Mouse (Mus musculus) midbrain, embryonic 11.5 days (tissue): ENCODE data around the gene Pdcd1lg2. TPM values are rescaled to one million over a fixed set of nuclear protein-coding genes. Genes with fewer than 3 reads are reported as not detected.

Experiments used
- ATAC-seq: fragments of 200-750 bp; cut with Nextera tagmentation; 2 replicates; pipeline ENCODE4 v1.8.0; 2017; ENCODE audit warnings: moderate TSS enrichment, moderate library complexity; ENCODE audit not compliant: low FRiP score
- DNase-seq: peaks from one replicate; pipeline ENCODE4 v3.0.0; 2015; ENCODE audit warnings: low spot score; ENCODE audit errors: missing footprints
- H3K27ac ChIP-seq: fragments of 300-500 bp; sonication (generic); 2 replicates; pipeline ENCODE4 v1.5.1; 2014; ENCODE audit warnings: low read depth, low read length
- H3K27me3 ChIP-seq: fragments of 300-500 bp; sonication (generic); 2 replicates; pipeline ENCODE4 v1.6.1; 2014; ENCODE audit warnings: mild to moderate bottlenecking, low read length, moderate library complexity, mixed read lengths; ENCODE audit not compliant: control insufficient read depth, insufficient read depth
- H3K36me3 ChIP-seq: fragments of 300-500 bp; sonication (generic); 2 replicates; pipeline ENCODE4 v1.6.1; 2014; ENCODE audit warnings: mild to moderate bottlenecking, low read length, moderate library complexity, mixed read lengths; ENCODE audit not compliant: control insufficient read depth, insufficient read depth
- H3K4me1 ChIP-seq: fragments of 300-500 bp; sonication (generic); 2 replicates; pipeline ENCODE4 v1.6.1; 2014; ENCODE audit warnings: low read length; ENCODE audit not compliant: control insufficient read depth, insufficient read depth
- H3K4me2 ChIP-seq: fragments of 300-500 bp; sonication (generic); 2 replicates; pipeline ENCODE4 v1.6.1; 2014; ENCODE audit warnings: mild to moderate bottlenecking, moderate library complexity
- H3K4me3 ChIP-seq: fragments of 300-500 bp; sonication (generic); 2 replicates; pipeline ENCODE4 v1.5.1; 2014; ENCODE audit warnings: low read depth, low read length
- H3K9ac ChIP-seq: fragments of 300-500 bp; sonication (generic); 2 replicates; pipeline ENCODE4 v1.6.1; 2014; ENCODE audit warnings: low read length
- H3K9me3 ChIP-seq: fragments of 300-500 bp; sonication (generic); 2 replicates; pipeline ENCODE4 v1.6.1; 2016; ENCODE audit warnings: low read length; ENCODE audit not compliant: control insufficient read depth
- WGBS: fragments of 180-500 bp; shearing (Covaris S2); extraction: QIAGEN DNeasy Blood & Tissue Kit; methylation state at CpG from one replicate; pipeline ENCODE4 v1.1.7; 2014; 5-methylcytosine and 5-hydroxymethylcytosine counted together
- polyA plus RNA-seq: library from polyadenylated mRNA; unstranded; fragments of >200 nt; fragmentation: Nextera tagmentation; extraction: Ambion mirVana; gene quantifications from 2 replicates; pipeline ENCODE4 v1.2.1, GENCODE M21; 2014

The Pdcd1lg2 gene
- polyA plus RNA-seq, 1 experiment from 2014 or later: not detected

- ATAC-seq: no peak
- no peak overlapping the region for H3K4me3 ChIP-seq
- WGBS: 74% methylated on average over 3 of the region's 3 CpGs
These were observed 8.8 kb downstream of the Pdcd1lg2 start for GRCm38 (mm10) chr19:29419506-29419905.

GRCm38 (mm10) chr19:29419946-29420345, 9.2 kb downstream of the Pdcd1lg2 start:
- no peak overlapping the region for H3K9ac ChIP-seq
- ATAC-seq: no peak
- H3K9me3 ChIP-seq: no peaks in the 10 kb centered on the region
- H3K36me3 ChIP-seq: no peaks in the 10 kb centered on the region
- H3K4me3 ChIP-seq: no peak overlapping the region
- H3K4me1 ChIP-seq: no peaks in the 10 kb centered on the region
- H3K27ac ChIP-seq: no peak overlapping the region
- H3K4me2 ChIP-seq: no peak overlapping the region
- DNase-seq: no peak
- no peaks in the 10 kb centered on the region for H3K27me3 ChIP-seq

More at GRCm38 (mm10) chr19:29419506-29419905, 8.8 kb downstream of the Pdcd1lg2 start:
- Histone ChIP-seq H3K9me3 (no peaks in the 10 kb centered on the region), H3K27ac (no peak overlapping the region), H3K4me1 (no peaks in the 10 kb centered on the region), H3K27me3 (no peaks in the 10 kb centered on the region), H3K9ac (no peak overlapping the region), H3K4me2 (no peak overlapping the region), H3K36me3 (no peaks in the 10 kb centered on the region)
- no peak for DNase-seq

GRCm38 (mm10) chr19:29420397-29420796, 9.7 kb downstream of the Pdcd1lg2 start:
- 73% methylated on average over 8 of the region's 8 CpGs for WGBS
- ATAC-seq: no peak
- DNase-seq: no peak
- H3K9me3 ChIP-seq: no peaks in the 10 kb centered on the region
- H3K9ac ChIP-seq: no peak overlapping the region
- H3K4me3 ChIP-seq: no peak overlapping the region
- H3K4me1 ChIP-seq: no peaks in the 10 kb centered on the region
- H3K27ac ChIP-seq: no peak overlapping the region
- H3K4me2 ChIP-seq: no peak overlapping the region
- H3K27me3 ChIP-seq: no peaks in the 10 kb centered on the region
- H3K36me3 ChIP-seq: no peaks in the 10 kb centered on the region

GRCm38 (mm10) chr19:29422013-29422645, 11.4 kb downstream of the Pdcd1lg2 start:
- WGBS: 86% methylated on average over 16 of the region's 16 CpGs
- Histone ChIP-seq H3K27me3 (no peaks in the 10 kb centered on the region), H3K4me3 (no peak overlapping the region), H3K4me2 (no peak overlapping the region), H3K36me3 (no peaks in the 10 kb centered on the region), H3K9me3 (no peaks in the 10 kb centered on the region), H3K4me1 (no peaks in the 10 kb centered on the region), H3K9ac (no peak overlapping the region), H3K27ac (no peak overlapping the region)
- ATAC-seq (no peak), DNase-seq (no peak)

- H3K4me3 ChIP-seq: no peak overlapping the region
- H3K36me3 ChIP-seq: no peaks in the 10 kb centered on the region
- no peak overlapping the region for H3K27ac ChIP-seq
- no peaks in the 10 kb centered on the region for H3K9me3 ChIP-seq
- no peaks in the 10 kb centered on the region for H3K4me1 ChIP-seq
- DNase-seq (no peak), ATAC-seq (no peak)
- 81% methylated on average over 7 of the region's 7 CpGs for WGBS
- H3K27me3 ChIP-seq: no peaks in the 10 kb centered on the region
- no peak overlapping the region for H3K9ac ChIP-seq
- no peak overlapping the region for H3K4me2 ChIP-seq
These were observed 12.1 kb downstream of the Pdcd1lg2 start for GRCm38 (mm10) chr19:29422796-29423195.

GRCm38 (mm10) chr19:29430516-29430915, 19.8 kb downstream of the Pdcd1lg2 start:
- Histone ChIP-seq H3K4me2 (no peak overlapping the region), H3K4me3 (no peak overlapping the region), H3K27ac (no peak overlapping the region), H3K4me1 (no peaks in the 10 kb centered on the region), H3K27me3 (no peaks in the 10 kb centered on the region), H3K9me3 (no peaks in the 10 kb centered on the region), H3K9ac (no peak overlapping the region), H3K36me3 (no peaks in the 10 kb centered on the region)
- no peak for DNase-seq
- 89% methylated on average over 3 of the region's 3 CpGs for WGBS
- no peak for ATAC-seq

GRCm38 (mm10) chr19:29430953-29431352, 20.2 kb downstream of the Pdcd1lg2 start:
- no peak for ATAC-seq
- Histone ChIP-seq H3K27me3 (no peaks in the 10 kb centered on the region), H3K36me3 (no peaks in the 10 kb centered on the region), H3K4me2 (no peak overlapping the region), H3K27ac (no peak overlapping the region), H3K4me3 (no peak overlapping the region), H3K4me1 (no peaks in the 10 kb centered on the region), H3K9ac (no peak overlapping the region), H3K9me3 (no peaks in the 10 kb centered on the region)
- 80% methylated on average over 3 of the region's 3 CpGs for WGBS
- no peak for DNase-seq

GRCm38 (mm10) chr19:29436793-29437479, 26.2 kb downstream of the Pdcd1lg2 start:
- Histone ChIP-seq H3K4me3 (no peak overlapping the region), H3K27ac (no peak overlapping the region), H3K9me3 (no peaks in the 10 kb centered on the region), H3K9ac (no peak overlapping the region), H3K36me3 (no peaks in the 10 kb centered on the region), H3K27me3 (no peaks in the 10 kb centered on the region), H3K4me2 (no peak overlapping the region), H3K4me1 (no peaks in the 10 kb centered on the region; the same call in 1 of the 2 replicates)
- WGBS: 87% methylated on average over 18 of the region's 18 CpGs
- no peak for DNase-seq
- ATAC-seq: no peak

GRCm38 (mm10) chr19:29437849-29438248, 27.1 kb downstream of the Pdcd1lg2 start:
- Histone ChIP-seq H3K4me1 (no peaks in the 10 kb centered on the region; the same call in 1 of the 2 replicates), H3K27me3 (no peaks in the 10 kb centered on the region), H3K27ac (no peak overlapping the region), H3K36me3 (no peaks in the 10 kb centered on the region), H3K9me3 (no peaks in the 10 kb centered on the region), H3K4me3 (no peak overlapping the region), H3K4me2 (no peak overlapping the region), H3K9ac (no peak overlapping the region)
- no peak for ATAC-seq
- WGBS: 93% methylated on average over 1 of the region's 1 CpGs
- DNase-seq: no peak
